Mouse (Mus musculus): ENCODE measurements around the gene Cfap161. TPM values are rescaled to one million over a fixed set of nuclear protein-coding genes. Genes with fewer than 3 reads are reported as not detected.

Cfap161 gene
- polyA plus RNA-seq, 1 experiment: 0.18 TPM

- DNase-seq: no peak
- Histone ChIP-seq H3K4me3 (ENCODE audit: control insufficient read depth, insufficient read depth, low read length) (no peak overlapping the region), H3K27me3 (ENCODE audit: control insufficient read depth, insufficient read depth, low read length) (no peaks in the 10 kb centered on the region), H3K36me3 (ENCODE audit: control insufficient read depth, insufficient read depth, low read length) (no peaks in the 10 kb centered on the region), H3K4me1 (replicated peaks; ENCODE audit: control insufficient read depth, insufficient read depth, low read length) (no peaks in the 10 kb centered on the region), H3K27ac (ENCODE audit: control insufficient read depth, insufficient read depth, low read length) (no peak overlapping the region)
- TF ChIP-seq CTCF (IDR thresholded peaks at IDR 0.05; ENCODE audit: borderline replicate concordance, control insufficient read depth, extremely low read depth, insufficient read depth, low read length, poor library complexity) (no peak), POLR2A (IDR thresholded peaks at IDR 0.05; ENCODE audit: control insufficient read depth, extremely low read depth, insufficient read depth, low read length, poor library complexity) (no peak)
- 78% methylated on average over 6 of the region's 6 CpGs for WGBS
Observed at GRCm38 (mm10) chr7:83806934-83807333, 12.3 kb upstream of the Cfap161 start.

- 91% methylated on average over 4 of the region's 4 CpGs for WGBS
- DNase-seq: no peak
- no peak overlapping the region for H3K27ac ChIP-seq (ENCODE audit: control insufficient read depth, insufficient read depth, low read length)
- H3K36me3 ChIP-seq (ENCODE audit: control insufficient read depth, insufficient read depth, low read length): no peaks in the 10 kb centered on the region
- no peak for TF ChIP-seq CTCF (IDR thresholded peaks at IDR 0.05; ENCODE audit: borderline replicate concordance, control insufficient read depth, extremely low read depth, insufficient read depth, low read length, poor library complexity)
- no peak for TF ChIP-seq POLR2A (IDR thresholded peaks at IDR 0.05; ENCODE audit: control insufficient read depth, extremely low read depth, insufficient read depth, low read length, poor library complexity)
- H3K4me3 ChIP-seq (ENCODE audit: control insufficient read depth, insufficient read depth, low read length): no peak overlapping the region
- H3K27me3 ChIP-seq (ENCODE audit: control insufficient read depth, insufficient read depth, low read length): no peaks in the 10 kb centered on the region
- H3K4me1 ChIP-seq (replicated peaks; ENCODE audit: control insufficient read depth, insufficient read depth, low read length): no peaks in the 10 kb centered on the region
Observed at GRCm38 (mm10) chr7:83803777-83804176, 9.1 kb upstream of the Cfap161 start.

- H3K27me3 ChIP-seq (ENCODE audit: control insufficient read depth, insufficient read depth, low read length): no peaks in the 10 kb centered on the region
- WGBS: 12% methylated on average over 7 of the region's 7 CpGs
- no peak overlapping the region for H3K4me3 ChIP-seq (ENCODE audit: control insufficient read depth, insufficient read depth, low read length)
- no peaks in the 10 kb centered on the region for H3K4me1 ChIP-seq (replicated peaks; ENCODE audit: control insufficient read depth, insufficient read depth, low read length)
- H3K27ac ChIP-seq (ENCODE audit: control insufficient read depth, insufficient read depth, low read length): no peak overlapping the region
- no peak for DNase-seq
- H3K36me3 ChIP-seq (ENCODE audit: control insufficient read depth, insufficient read depth, low read length): no peaks in the 10 kb centered on the region
- TF ChIP-seq POLR2A (IDR thresholded peaks at IDR 0.05; ENCODE audit: control insufficient read depth, extremely low read depth, insufficient read depth, low read length, poor library complexity): no peak
- TF ChIP-seq CTCF (IDR thresholded peaks at IDR 0.05; ENCODE audit: borderline replicate concordance, control insufficient read depth, extremely low read depth, insufficient read depth, low read length, poor library complexity): no peak
Observed at GRCm38 (mm10) chr7:83802509-83802908, 7.8 kb upstream of the Cfap161 start.

GRCm38 (mm10) chr7:83802007-83802406, 7.3 kb upstream of the Cfap161 start:
- TF ChIP-seq POLR2A (IDR thresholded peaks at IDR 0.05; ENCODE audit: control insufficient read depth, extremely low read depth, insufficient read depth, low read length, poor library complexity): no peak
- Histone ChIP-seq H3K36me3 (ENCODE audit: control insufficient read depth, insufficient read depth, low read length) (no peaks in the 10 kb centered on the region), H3K27me3 (ENCODE audit: control insufficient read depth, insufficient read depth, low read length) (no peaks in the 10 kb centered on the region), H3K4me3 (ENCODE audit: control insufficient read depth, insufficient read depth, low read length) (no peak overlapping the region), H3K27ac (ENCODE audit: control insufficient read depth, insufficient read depth, low read length) (no peak overlapping the region), H3K4me1 (replicated peaks; ENCODE audit: control insufficient read depth, insufficient read depth, low read length) (no peaks in the 10 kb centered on the region)
- no peak for DNase-seq
- WGBS: 38% methylated on average over 2 of the region's 2 CpGs

GRCm38 (mm10) chr7:83801483-83801875, 6.8 kb upstream of the Cfap161 start:
- 95% methylated on average over 6 of the region's 6 CpGs for WGBS
- H3K36me3 ChIP-seq (ENCODE audit: control insufficient read depth, insufficient read depth, low read length): no peaks in the 10 kb centered on the region
- DNase-seq: no peak
- no peak overlapping the region for H3K27ac ChIP-seq (ENCODE audit: control insufficient read depth, insufficient read depth, low read length)
- no peaks in the 10 kb centered on the region for H3K27me3 ChIP-seq (ENCODE audit: control insufficient read depth, insufficient read depth, low read length)
- no peaks in the 10 kb centered on the region for H3K4me1 ChIP-seq (replicated peaks; ENCODE audit: control insufficient read depth, insufficient read depth, low read length)
- no peak overlapping the region for H3K4me3 ChIP-seq (ENCODE audit: control insufficient read depth, insufficient read depth, low read length)
- TF ChIP-seq POLR2A (IDR thresholded peaks at IDR 0.05; ENCODE audit: control insufficient read depth, extremely low read depth, insufficient read depth, low read length, poor library complexity) (no peak), CTCF (IDR thresholded peaks at IDR 0.05; ENCODE audit: borderline replicate concordance, control insufficient read depth, extremely low read depth, insufficient read depth, low read length, poor library complexity) (no peak)

- no peaks in the 10 kb centered on the region for H3K27me3 ChIP-seq (ENCODE audit: control insufficient read depth, insufficient read depth, low read length)
- H3K27ac ChIP-seq (ENCODE audit: control insufficient read depth, insufficient read depth, low read length): no peak overlapping the region
- 93% methylated on average over 8 of the region's 8 CpGs for WGBS
- TF ChIP-seq CTCF (IDR thresholded peaks at IDR 0.05; ENCODE audit: borderline replicate concordance, control insufficient read depth, extremely low read depth, insufficient read depth, low read length, poor library complexity): no peak
- no peak for TF ChIP-seq POLR2A (IDR thresholded peaks at IDR 0.05; ENCODE audit: control insufficient read depth, extremely low read depth, insufficient read depth, low read length, poor library complexity)
- H3K4me1 ChIP-seq (replicated peaks; ENCODE audit: control insufficient read depth, insufficient read depth, low read length): no peaks in the 10 kb centered on the region
- no peak overlapping the region for H3K4me3 ChIP-seq (ENCODE audit: control insufficient read depth, insufficient read depth, low read length)
- no peaks in the 10 kb centered on the region for H3K36me3 ChIP-seq (ENCODE audit: control insufficient read depth, insufficient read depth, low read length)
- DNase-seq: no peak
Observed at GRCm38 (mm10) chr7:83800561-83801482, 6.1 kb upstream of the Cfap161 start.

Measured in thymus, adult 2 months (tissue).